Mouse (Mus musculus) stomach, embryonic 16.5 days (tissue): ENCODE results near the gene Sec22c. TPM values are rescaled to one million over a fixed set of nuclear protein-coding genes. Genes with fewer than 3 reads are reported as not detected.

ENCODE experiments used
- ATAC-seq: fragments of 200-750 bp; cut with Nextera tagmentation; 2 replicates; pipeline ENCODE4 v1.8.0; 2017; ENCODE audit warnings: moderate number of reproducible peaks, moderate TSS enrichment; ENCODE audit not compliant: insufficient read depth, low FRiP score
- H3K27ac ChIP-seq: fragments of 300-500 bp; sonication (generic); 2 replicates; pipeline ENCODE4 v1.5.1; 2014; ENCODE audit warnings: low read length
- H3K27me3 ChIP-seq: fragments of 300-500 bp; sonication (generic); 2 replicates; pipeline ENCODE4 v1.6.1; 2014; ENCODE audit warnings: low read length, control low read depth, mixed read lengths; ENCODE audit not compliant: control insufficient read depth, insufficient read depth
- H3K36me3 ChIP-seq: fragments of 300-500 bp; sonication (generic); 2 replicates; pipeline ENCODE4 v1.6.1; 2014; ENCODE audit warnings: low read length; ENCODE audit not compliant: control insufficient read depth, insufficient read depth
- H3K4me1 ChIP-seq: fragments of 300-500 bp; sonication (generic); 2 replicates; pipeline ENCODE4 v1.6.1; 2014; ENCODE audit warnings: low read length, control low read depth, mixed read lengths; ENCODE audit not compliant: control insufficient read depth, insufficient read depth
- H3K4me2 ChIP-seq: fragments of 300-500 bp; sonication (generic); 2 replicates; pipeline ENCODE4 v1.6.1; 2014; ENCODE audit warnings: low read depth, low read length, mixed read lengths
- H3K4me3 ChIP-seq: fragments of 300-500 bp; sonication (generic); replicated peaks from 2 replicates; pipeline ENCODE4 v1.5.1; 2014; ENCODE audit warnings: mild to moderate bottlenecking, low read length
- H3K9ac ChIP-seq: fragments of 300-500 bp; sonication (generic); 2 replicates; pipeline ENCODE4 v1.6.1; 2014; ENCODE audit warnings: low read length
- H3K9me3 ChIP-seq: fragments of 300-500 bp; sonication (generic); replicated peaks from 2 replicates; pipeline ENCODE4 v1.6.1; 2016; ENCODE audit warnings: low read length, control low read depth; ENCODE audit not compliant: control insufficient read depth
- WGBS: fragments of 180-500 bp; shearing (Covaris S2); extraction: QIAGEN DNeasy Blood & Tissue Kit; methylation state at CpG from one replicate; pipeline ENCODE4 v1.1.7; 2014; 5-methylcytosine and 5-hydroxymethylcytosine counted together
- polyA plus RNA-seq: library from polyadenylated mRNA; unstranded; fragments of >200 nt; fragmentation: Nextera tagmentation; extraction: Ambion mirVana; gene quantifications from 2 replicates; pipeline ENCODE4 v1.2.1, GENCODE M21; 2015

Sec22c gene
- polyA plus RNA-seq, 1 experiment from 2014 or later = 8.8 TPM

DNA sequence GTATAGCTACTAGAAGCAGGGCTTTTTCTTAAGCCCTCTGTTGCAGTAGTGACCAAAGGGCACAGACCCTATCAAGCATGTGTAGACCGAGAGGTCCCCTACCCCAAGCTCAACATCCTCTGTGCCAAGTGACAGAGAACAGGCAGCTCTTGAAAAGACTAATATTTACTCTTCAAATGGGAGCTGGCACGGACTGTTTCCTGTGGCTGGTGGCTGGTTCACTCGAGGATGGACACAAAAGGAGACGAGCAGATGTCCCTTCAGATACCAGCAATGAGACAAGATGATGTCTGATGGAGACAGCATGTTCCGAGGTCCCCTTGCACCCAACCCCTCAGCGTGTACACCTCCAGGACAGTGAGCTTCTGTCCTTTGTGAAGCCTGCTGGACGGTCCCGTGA lies 27.8 kb downstream of the Sec22c start:
- Histone ChIP-seq H3K9ac (no peak overlapping the region), H3K36me3 (no peaks in the 10 kb centered on the region), H3K27me3 (no peaks in the 10 kb centered on the region), H3K4me2 (no peak overlapping the region), H3K9me3 (no peaks in the 10 kb centered on the region), H3K27ac (no peak overlapping the region), H3K4me3 (no peak overlapping the region), H3K4me1 (peaks cover 12% of the 10 kb centered on the region)
- ATAC-seq = no peak
- 35% methylated on average over 8 of the region's 8 CpGs for WGBS

DNA sequence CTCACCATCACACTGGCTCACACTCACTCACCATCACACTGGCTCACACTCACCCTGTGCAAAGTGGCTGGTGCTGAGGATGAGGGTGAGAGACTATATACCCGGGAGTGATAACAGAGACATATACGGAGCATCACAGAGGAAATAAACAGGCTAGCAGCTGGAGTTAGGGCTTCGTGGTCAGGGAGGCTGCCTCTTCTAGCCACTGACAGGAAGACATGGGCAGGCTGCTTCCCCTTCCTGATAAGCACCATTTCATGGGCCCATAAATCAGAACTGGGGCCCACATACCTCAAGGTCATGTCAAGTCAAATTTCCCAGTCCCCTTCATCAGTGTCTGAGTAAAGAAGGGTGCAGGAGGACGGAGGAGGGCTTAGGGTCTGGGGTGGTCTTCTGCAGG lies 28.2 kb downstream of the Sec22c start:
- no peaks in the 10 kb centered on the region for H3K9me3 ChIP-seq
- no peak overlapping the region for H3K9ac ChIP-seq
- H3K4me3 ChIP-seq = no peak overlapping the region
- no peaks in the 10 kb centered on the region for H3K27me3 ChIP-seq
- ATAC-seq = no peak
- H3K27ac ChIP-seq = no peak overlapping the region
- peaks cover 12% of the 10 kb centered on the region for H3K4me1 ChIP-seq
- H3K4me2 ChIP-seq = no peak overlapping the region
- WGBS = 39% methylated on average over 4 of the region's 4 CpGs
- no peaks in the 10 kb centered on the region for H3K36me3 ChIP-seq

DNA sequence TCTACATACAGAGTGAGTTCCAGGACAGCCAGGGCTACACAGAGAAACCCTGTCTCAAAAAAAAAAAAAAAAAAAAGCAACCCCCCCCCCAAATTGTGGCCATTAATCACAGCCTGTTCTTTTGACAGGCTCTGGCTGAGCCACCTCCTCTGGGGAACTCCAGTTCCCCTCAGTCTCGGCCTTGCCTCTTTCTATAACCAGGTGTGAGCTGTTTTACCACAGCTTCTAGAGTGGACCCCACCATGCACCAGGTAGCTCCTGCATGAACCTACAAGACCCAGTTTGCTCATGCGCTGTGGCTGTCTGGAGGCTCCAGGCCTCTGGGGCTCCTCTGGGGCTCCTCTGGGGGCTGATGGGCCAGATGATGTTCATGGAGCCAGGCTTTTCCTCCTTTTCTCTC lies 29.7 kb downstream of the Sec22c start:
- peaks cover 6% of the 10 kb centered on the region; the same call in 1 of the 2 replicates for H3K27me3 ChIP-seq
- H3K27ac ChIP-seq = no peak overlapping the region
- H3K4me2 ChIP-seq = no peak overlapping the region
- no peak overlapping the region for H3K4me3 ChIP-seq
- no peaks in the 10 kb centered on the region for H3K9me3 ChIP-seq
- WGBS = 69% methylated on average over 2 of the region's 2 CpGs
- H3K36me3 ChIP-seq = no peaks in the 10 kb centered on the region
- no peak for ATAC-seq
- H3K4me1 ChIP-seq = peaks cover 12% of the 10 kb centered on the region
- H3K9ac ChIP-seq = no peak overlapping the region

DNA sequence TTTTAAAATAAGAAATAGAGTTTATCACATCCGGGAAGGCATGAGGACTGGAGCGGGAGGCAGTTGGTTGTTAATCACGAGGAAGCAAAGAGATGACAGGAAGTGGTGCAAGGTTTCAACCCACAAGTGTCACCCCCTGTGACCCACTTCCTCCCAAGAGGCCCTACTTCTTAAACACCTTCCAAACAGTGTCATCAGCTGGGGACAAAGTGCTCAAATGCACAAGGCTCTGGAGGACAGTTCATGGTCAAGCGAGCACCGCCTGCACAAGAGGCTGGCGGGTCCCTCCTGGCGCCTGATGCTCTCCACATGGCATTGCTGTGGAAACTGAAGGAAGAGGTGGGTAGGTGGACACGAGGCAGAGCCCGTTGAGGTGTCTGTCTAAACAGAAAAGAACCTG lies 30.3 kb downstream of the Sec22c start:
- Histone ChIP-seq H3K27ac (no peak overlapping the region), H3K27me3 (peaks cover 11% of the 10 kb centered on the region), H3K36me3 (no peaks in the 10 kb centered on the region), H3K9ac (no peak overlapping the region), H3K9me3 (no peaks in the 10 kb centered on the region), H3K4me1 (peaks cover 12% of the 10 kb centered on the region), H3K4me3 (no peak overlapping the region), H3K4me2 (no peak overlapping the region)
- 81% methylated on average over 9 of the region's 9 CpGs for WGBS
- no peak for ATAC-seq

DNA sequence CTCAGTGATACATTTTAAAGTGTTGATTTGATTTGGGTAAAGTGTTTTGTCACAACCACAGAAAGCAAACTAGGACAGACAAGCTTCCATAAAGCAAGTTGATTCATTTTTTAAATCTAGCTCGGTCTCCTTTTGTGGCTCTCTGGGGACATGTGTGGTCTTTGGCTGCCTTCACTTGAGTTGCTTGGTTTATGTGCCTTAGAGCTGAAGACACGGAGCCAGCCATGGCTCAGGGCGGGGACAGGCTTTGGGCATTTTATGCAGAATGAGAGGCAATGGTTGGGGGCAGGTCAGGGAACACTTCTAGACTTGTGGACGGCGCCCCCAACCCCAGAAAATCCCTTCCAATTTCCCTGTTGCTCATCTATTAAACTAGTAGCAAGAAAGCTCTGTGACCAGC lies 31.6 kb downstream of the Sec22c start:
- 79% methylated on average over 5 of the region's 5 CpGs for WGBS
- Histone ChIP-seq H3K4me3 (no peak overlapping the region), H3K36me3 (no peaks in the 10 kb centered on the region), H3K27ac (no peak overlapping the region), H3K9ac (no peak overlapping the region), H3K4me2 (no peak overlapping the region), H3K9me3 (no peaks in the 10 kb centered on the region), H3K4me1 (peaks cover 15% of the 10 kb centered on the region), H3K27me3 (peaks cover 22% of the 10 kb centered on the region)
- no peak for ATAC-seq

DNA sequence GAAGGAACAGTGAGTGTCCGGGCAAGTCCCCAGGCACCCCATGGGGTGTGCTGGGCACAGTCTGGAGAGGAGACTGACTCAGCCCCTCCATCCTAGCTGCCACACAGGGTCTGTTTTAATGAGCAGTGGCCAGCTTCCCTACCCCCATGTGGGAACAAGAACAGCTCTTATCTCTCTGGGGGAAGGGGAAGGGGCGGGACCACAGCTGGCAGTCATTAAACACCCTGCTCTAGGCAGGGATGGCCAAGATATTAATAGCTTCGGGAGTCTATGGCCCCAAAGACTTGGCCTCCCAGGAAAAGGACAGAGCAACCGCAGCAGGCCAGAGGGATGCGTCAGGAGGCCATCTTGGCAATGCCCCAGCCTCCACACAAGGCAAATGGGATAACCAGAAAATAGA lies 33.0 kb downstream of the Sec22c start:
- H3K36me3 ChIP-seq = no peaks in the 10 kb centered on the region
- H3K9me3 ChIP-seq = no peaks in the 10 kb centered on the region
- 41% methylated on average over 5 of the region's 5 CpGs for WGBS
- no peak overlapping the region for H3K27ac ChIP-seq
- ATAC-seq = no peak
- H3K4me2 ChIP-seq = no peak overlapping the region
- peaks cover 12% of the 10 kb centered on the region for H3K4me1 ChIP-seq
- H3K27me3 ChIP-seq = peaks cover 32% of the 10 kb centered on the region
- H3K9ac ChIP-seq = no peak overlapping the region
- no peak overlapping the region for H3K4me3 ChIP-seq

DNA sequence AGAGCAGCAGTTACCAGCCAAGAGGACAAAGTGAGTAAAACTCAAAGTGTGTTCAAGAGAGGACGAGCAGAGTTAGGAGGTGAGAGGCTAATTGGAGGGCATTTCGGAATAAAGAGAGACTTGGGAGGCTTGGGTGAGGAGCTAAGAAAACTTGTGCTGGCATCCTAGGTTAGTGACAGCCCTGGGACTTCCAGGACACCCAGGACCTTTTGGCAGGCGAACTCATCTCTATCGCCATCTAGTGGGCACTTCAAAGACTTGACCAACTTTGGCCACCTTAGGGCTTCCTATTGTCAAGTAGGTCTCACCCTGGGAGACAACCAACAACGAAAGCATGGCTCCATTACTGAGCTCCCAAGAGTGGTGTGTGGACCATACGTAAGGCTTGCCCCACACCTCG lies 34.0 kb downstream of the Sec22c start:
- Histone ChIP-seq H3K9me3 (no peaks in the 10 kb centered on the region), H3K4me3 (no peak overlapping the region), H3K9ac (no peak overlapping the region), H3K27me3 (peaks cover 32% of the 10 kb centered on the region), H3K4me1 (peaks cover 15% of the 10 kb centered on the region), H3K36me3 (no peaks in the 10 kb centered on the region), H3K4me2 (no peak overlapping the region), H3K27ac (no peak overlapping the region)
- 28% methylated on average over 7 of the region's 7 CpGs for WGBS
- 0 out of 2 replicates have a peak, but pooled peaks have one; percentile 31 for ATAC-seq

DNA sequence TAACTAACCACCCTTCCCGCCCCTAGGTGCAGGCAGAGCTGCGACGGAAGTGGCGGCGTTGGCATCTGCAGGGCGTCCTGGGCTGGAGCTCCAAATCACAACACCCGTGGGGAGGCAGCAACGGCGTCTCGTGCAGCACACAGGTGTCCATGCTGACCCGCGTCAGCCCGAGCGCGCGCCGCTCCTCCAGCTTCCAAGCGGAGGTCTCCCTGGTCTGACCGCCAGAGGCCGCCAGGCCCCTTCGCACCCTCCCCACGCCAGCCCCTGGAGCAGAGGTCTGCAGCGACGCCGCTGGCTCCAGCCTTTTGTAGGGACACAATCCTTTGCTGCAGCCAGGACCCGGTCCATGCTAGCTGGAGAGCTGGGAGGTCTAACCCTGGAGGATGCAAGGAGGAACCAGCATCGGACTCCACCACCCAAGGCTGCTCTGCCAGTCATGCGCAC lies 35.9 kb downstream of the Sec22c start:
- Histone ChIP-seq H3K4me3 (peak overlapping the region; percentile 39), H3K36me3 (no peaks in the 10 kb centered on the region), H3K27ac (no peak overlapping the region), H3K27me3 (peaks cover 32% of the 10 kb centered on the region), H3K4me1 (peaks cover 15% of the 10 kb centered on the region), H3K9me3 (no peaks in the 10 kb centered on the region), H3K4me2 (peak overlapping the region; percentile 58), H3K9ac (peak overlapping the region; percentile 62)
- under 1% methylated on average over 28 of the region's 28 CpGs for WGBS
- ATAC-seq = peak; percentile 51; the same call in 1 of the 2 replicates

DNA sequence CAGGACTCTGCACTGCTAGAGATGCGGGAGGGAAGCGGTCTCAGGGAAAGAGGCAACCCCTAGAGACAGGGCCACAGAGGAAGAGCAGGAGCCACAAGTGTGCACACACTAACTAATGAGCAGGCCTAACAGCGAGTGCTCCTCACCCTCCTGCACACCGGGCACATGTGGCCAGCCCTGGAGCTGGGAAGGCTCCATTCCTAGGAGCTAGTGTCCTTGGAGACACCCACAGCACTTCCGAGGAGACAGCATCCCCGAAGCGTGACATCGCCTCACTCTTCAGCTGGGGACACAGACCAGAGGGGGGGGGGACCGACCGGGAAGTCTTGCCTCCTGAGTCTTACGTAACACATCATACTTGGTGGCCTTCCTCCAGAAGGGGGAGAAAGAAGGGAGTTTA lies 37.5 kb downstream of the Sec22c start:
- Histone ChIP-seq H3K27me3 (peaks cover 32% of the 10 kb centered on the region), H3K4me3 (no peak overlapping the region), H3K9ac (no peak overlapping the region)

More for the DNA sequence above, 37.5 kb downstream of the Sec22c start:
- Histone ChIP-seq H3K27ac (no peak overlapping the region), H3K4me2 (no peak overlapping the region), H3K36me3 (no peaks in the 10 kb centered on the region), H3K9me3 (no peaks in the 10 kb centered on the region), H3K4me1 (peaks cover 15% of the 10 kb centered on the region)
- WGBS = 78% methylated on average over 11 of the region's 11 CpGs
- no peak for ATAC-seq
